Mouse (Mus musculus): ENCODE data around the gene Fbxl13. TPM values are rescaled to one million over a fixed set of nuclear protein-coding genes. Genes with fewer than 3 reads are reported as not detected.

The Fbxl13 gene
- polyA plus RNA-seq, 1 experiment from 2014 or later, result 0.32 TPM

DNA sequence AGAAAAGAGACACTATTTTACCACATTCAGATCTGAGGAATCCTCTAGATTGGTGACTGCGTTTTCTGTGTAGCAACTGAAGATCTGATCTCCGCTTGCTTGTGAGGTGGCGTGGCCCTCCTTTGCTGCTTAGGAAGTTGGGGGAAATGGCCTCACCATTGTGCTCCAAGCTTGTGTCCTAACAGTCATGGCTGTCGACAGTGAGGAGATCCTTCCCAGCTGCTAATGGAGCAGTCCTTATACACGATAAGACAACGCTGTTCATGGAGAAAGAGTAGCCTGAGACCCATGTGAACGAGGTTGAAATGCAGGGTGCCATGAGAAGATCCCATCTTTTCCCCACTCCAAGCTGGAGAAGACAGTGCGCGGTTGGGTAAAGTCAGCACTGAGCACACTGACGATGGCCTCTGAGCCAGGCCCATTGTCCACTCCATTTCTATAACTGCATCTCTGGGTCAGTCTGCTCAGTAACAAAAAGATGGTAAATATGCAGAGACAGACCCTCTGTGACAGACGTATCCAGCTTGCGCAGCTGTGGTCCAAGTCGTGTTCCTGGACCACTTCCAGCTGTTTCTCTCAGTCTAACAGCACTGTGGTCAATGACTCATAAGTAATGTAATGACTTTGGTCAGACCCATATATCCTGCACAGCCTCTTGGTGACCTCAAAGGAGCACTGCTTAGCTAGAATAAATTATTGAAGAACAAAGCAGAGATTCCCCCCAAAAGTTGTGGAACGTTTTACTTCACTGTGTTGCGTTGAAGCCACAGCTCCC, 117.2 kb downstream of the Fbxl13 start:
- Histone ChIP-seq H3K27me3 (no peaks in the 10 kb centered on the region), H3K4me2 (no peak overlapping the region), H3K9ac (no peak overlapping the region), H3K4me3 (replicated peaks) (no peak overlapping the region), H3K9me3 (no peaks in the 10 kb centered on the region), H3K27ac (no peak overlapping the region), H3K4me1 (peaks cover 7% of the 10 kb centered on the region; the same call in 1 of the 2 replicates), H3K36me3 (replicated peaks) (no peaks in the 10 kb centered on the region)
- 93% methylated on average over 15 of the region's 15 CpGs for WGBS
- ATAC-seq (ENCODE audit: low FRiP score), result no peak

- Histone ChIP-seq H3K36me3 (replicated peaks) (no peaks in the 10 kb centered on the region), H3K9ac (no peak overlapping the region), H3K4me3 (replicated peaks) (no peak overlapping the region), H3K27ac (no peak overlapping the region), H3K27me3 (no peaks in the 10 kb centered on the region), H3K4me2 (no peak overlapping the region), H3K9me3 (no peaks in the 10 kb centered on the region), H3K4me1 (peaks cover 7% of the 10 kb centered on the region; the same call in 1 of the 2 replicates)
- 81% methylated on average over 4 of the region's 4 CpGs for WGBS
- no peak for ATAC-seq (ENCODE audit: low FRiP score)
These were observed 117.9 kb downstream of the Fbxl13 start for GRCm38 (mm10) chr5:21527488-21527911.

DNA sequence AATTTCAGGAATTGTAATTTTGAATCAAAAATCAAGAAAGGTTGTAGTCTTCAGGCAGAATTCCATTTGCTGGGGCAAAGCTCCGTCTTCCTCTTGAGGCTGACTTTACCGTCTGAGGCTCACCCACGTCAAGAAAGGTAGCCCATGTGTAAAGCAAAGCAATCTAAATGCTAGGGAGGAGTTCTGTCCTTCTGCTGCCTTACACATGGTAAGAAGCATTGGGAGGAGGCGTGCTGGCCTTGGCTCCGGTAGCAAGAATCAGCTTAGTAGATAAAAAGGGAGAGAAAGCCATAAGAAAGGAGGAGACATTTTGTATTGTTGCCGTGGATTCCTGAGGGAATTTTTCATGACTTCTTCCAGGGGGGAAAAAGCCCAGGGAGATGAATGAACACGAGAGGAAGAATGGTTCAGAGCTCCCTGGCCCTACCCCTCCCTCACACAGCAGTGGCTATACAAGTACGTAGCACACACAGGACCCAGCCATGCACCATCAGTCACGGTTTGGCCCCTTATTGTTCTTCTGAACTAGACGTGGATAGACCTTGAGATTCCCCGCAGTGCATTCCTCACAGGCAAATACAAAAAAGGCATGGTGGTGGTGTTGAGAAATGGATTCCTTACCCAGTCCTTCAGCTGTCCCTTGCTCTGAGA, 118.5 kb downstream of the Fbxl13 start:
- Histone ChIP-seq H3K27ac (no peak overlapping the region), H3K27me3 (no peaks in the 10 kb centered on the region), H3K4me3 (replicated peaks) (no peak overlapping the region), H3K4me1 (peaks cover 7% of the 10 kb centered on the region; the same call in 1 of the 2 replicates), H3K9me3 (no peaks in the 10 kb centered on the region), H3K9ac (no peak overlapping the region), H3K36me3 (replicated peaks) (no peaks in the 10 kb centered on the region), H3K4me2 (no peak overlapping the region)
- WGBS, result 49% methylated on average over 11 of the region's 11 CpGs
- ATAC-seq (ENCODE audit: low FRiP score), result no peak

DNA sequence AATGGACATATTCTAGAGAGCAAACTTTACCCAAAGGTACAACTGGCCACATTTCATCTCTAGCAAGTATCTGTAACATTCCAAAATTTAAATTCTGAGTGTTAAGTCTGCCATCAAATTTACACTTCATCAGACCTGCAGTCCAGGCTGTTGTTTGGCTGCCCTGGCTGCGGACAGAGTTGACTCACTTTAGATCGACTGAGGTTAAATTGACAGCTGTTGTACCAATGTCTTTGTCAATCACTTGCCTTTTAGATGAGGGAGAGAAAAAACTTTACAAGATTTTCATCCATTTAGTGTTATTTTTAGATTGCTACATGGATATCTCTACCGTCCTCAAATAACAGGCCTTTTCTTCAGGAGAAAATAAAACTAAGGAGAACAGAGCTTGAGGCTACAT, 126.3 kb downstream of the Fbxl13 start:
- no peak overlapping the region for H3K27ac ChIP-seq
- H3K4me2 ChIP-seq, result no peak overlapping the region
- H3K27me3 ChIP-seq, result no peaks in the 10 kb centered on the region
- H3K9ac ChIP-seq, result no peak overlapping the region
- no peak for ATAC-seq (ENCODE audit: low FRiP score)
- no peaks in the 10 kb centered on the region for H3K36me3 ChIP-seq (replicated peaks)
- no peak overlapping the region for H3K4me3 ChIP-seq (replicated peaks)
- WGBS, result 86% methylated on average over 3 of the region's 3 CpGs
- H3K9me3 ChIP-seq, result no peaks in the 10 kb centered on the region
- H3K4me1 ChIP-seq, result no peaks in the 10 kb centered on the region

DNA sequence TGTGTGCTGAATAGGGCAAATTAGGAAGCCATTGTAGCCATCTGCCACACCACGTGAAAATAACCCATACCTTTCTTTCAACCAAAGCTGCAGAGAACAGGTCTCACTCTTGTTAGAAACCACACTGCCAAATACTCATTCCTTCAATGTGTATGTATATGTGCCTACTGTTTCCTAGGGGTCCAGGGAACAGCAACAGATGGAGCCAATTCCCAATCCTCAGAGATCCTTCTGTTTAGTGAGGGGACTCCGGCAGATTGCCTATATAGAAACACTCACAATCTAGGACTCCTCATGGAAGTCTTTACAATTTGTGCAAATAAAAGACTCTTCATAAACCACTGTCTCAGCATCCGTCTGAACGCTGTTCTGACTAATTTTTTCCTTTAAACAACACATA, 127.2 kb downstream of the Fbxl13 start:
- 70% methylated on average over 4 of the region's 4 CpGs for WGBS
- Histone ChIP-seq H3K9ac (no peak overlapping the region), H3K27ac (no peak overlapping the region), H3K9me3 (no peaks in the 10 kb centered on the region), H3K4me3 (replicated peaks) (no peak overlapping the region), H3K4me2 (no peak overlapping the region), H3K36me3 (replicated peaks) (no peaks in the 10 kb centered on the region), H3K27me3 (no peaks in the 10 kb centered on the region), H3K4me1 (no peaks in the 10 kb centered on the region)
- no peak for ATAC-seq (ENCODE audit: low FRiP score)

DNA sequence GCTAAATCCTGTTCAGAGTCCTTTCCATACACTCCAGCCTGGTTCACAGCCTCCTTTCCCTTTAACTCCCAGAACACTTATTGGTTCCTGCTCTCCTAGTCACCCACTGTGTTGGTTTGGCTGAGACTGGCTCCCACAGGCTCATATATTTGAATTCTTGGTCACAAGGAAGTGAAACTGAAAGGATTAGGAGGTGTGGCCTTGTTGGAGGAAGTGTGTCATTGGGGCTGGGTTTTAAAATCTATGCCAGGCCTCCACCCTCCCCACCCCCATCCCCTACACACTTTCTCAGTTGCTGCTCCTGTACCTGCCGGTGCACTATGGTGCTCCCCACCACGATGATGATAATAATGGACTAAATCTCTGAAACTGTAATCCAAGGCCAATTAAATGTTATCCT, 127.9 kb downstream of the Fbxl13 start:
- H3K27ac ChIP-seq, result no peak overlapping the region
- ATAC-seq (ENCODE audit: low FRiP score), result no peak
- H3K9ac ChIP-seq, result no peak overlapping the region
- no peaks in the 10 kb centered on the region for H3K9me3 ChIP-seq
- 87% methylated on average over 2 of the region's 2 CpGs for WGBS
- no peak overlapping the region for H3K4me3 ChIP-seq (replicated peaks)
- no peaks in the 10 kb centered on the region for H3K27me3 ChIP-seq
- H3K4me1 ChIP-seq, result no peaks in the 10 kb centered on the region
- no peak overlapping the region for H3K4me2 ChIP-seq
- H3K36me3 ChIP-seq (replicated peaks), result no peaks in the 10 kb centered on the region

GRCm38 (mm10) chr5:21513363-21513762, 132.1 kb downstream of the Fbxl13 start:
- Histone ChIP-seq H3K4me3 (replicated peaks) (no peak overlapping the region), H3K27me3 (no peaks in the 10 kb centered on the region), H3K4me2 (no peak overlapping the region), H3K9me3 (no peaks in the 10 kb centered on the region), H3K27ac (no peak overlapping the region), H3K9ac (no peak overlapping the region), H3K4me1 (no peaks in the 10 kb centered on the region), H3K36me3 (replicated peaks) (no peaks in the 10 kb centered on the region)
- ATAC-seq (ENCODE audit: low FRiP score), result no peak
- WGBS, result 73% methylated on average over 10 of the region's 10 CpGs

- no peaks in the 10 kb centered on the region for H3K27me3 ChIP-seq
These were observed 135.6 kb downstream of the Fbxl13 start for GRCm38 (mm10) chr5:21509801-21510200.

GRCm38 (mm10) chr5:21506887-21507286, 138.5 kb downstream of the Fbxl13 start:
- Histone ChIP-seq H3K4me1 (no peaks in the 10 kb centered on the region), H3K9me3 (no peaks in the 10 kb centered on the region), H3K4me3 (replicated peaks) (no peak overlapping the region), H3K4me2 (no peak overlapping the region), H3K36me3 (replicated peaks) (no peaks in the 10 kb centered on the region), H3K9ac (no peak overlapping the region), H3K27me3 (no peaks in the 10 kb centered on the region), H3K27ac (no peak overlapping the region)
- no peak for ATAC-seq (ENCODE audit: low FRiP score)
- WGBS, result 74% methylated on average over 1 of the region's 1 CpGs

More at GRCm38 (mm10) chr5:21509801-21510200, 135.6 kb downstream of the Fbxl13 start:
- no peaks in the 10 kb centered on the region for H3K9me3 ChIP-seq
- H3K4me1 ChIP-seq, result no peaks in the 10 kb centered on the region
- H3K4me2 ChIP-seq, result no peak overlapping the region
- H3K27ac ChIP-seq, result no peak overlapping the region
- H3K36me3 ChIP-seq (replicated peaks), result no peaks in the 10 kb centered on the region
- WGBS, result 79% methylated on average over 4 of the region's 4 CpGs
- H3K4me3 ChIP-seq (replicated peaks), result no peak overlapping the region
- no peak for ATAC-seq (ENCODE audit: low FRiP score)
- H3K9ac ChIP-seq, result no peak overlapping the region

- 92% methylated on average over 8 of the region's 8 CpGs for WGBS
- H3K9me3 ChIP-seq, result no peaks in the 10 kb centered on the region
- ATAC-seq (ENCODE audit: low FRiP score), result no peak
These were observed 140.3 kb downstream of the Fbxl13 start for GRCm38 (mm10) chr5:21505159-21505558.

GRCm38 (mm10) chr5:21502936-21503610, 142.4 kb downstream of the Fbxl13 start:
- no peaks in the 10 kb centered on the region for H3K27me3 ChIP-seq
- no peaks in the 10 kb centered on the region for H3K36me3 ChIP-seq (replicated peaks)
- no peak for ATAC-seq (ENCODE audit: low FRiP score)
- H3K4me1 ChIP-seq, result no peaks in the 10 kb centered on the region
- no peak overlapping the region for H3K4me2 ChIP-seq
- H3K9me3 ChIP-seq, result no peaks in the 10 kb centered on the region
- WGBS, result 89% methylated on average over 13 of the region's 13 CpGs
- no peak overlapping the region for H3K4me3 ChIP-seq (replicated peaks)
- H3K9ac ChIP-seq, result no peak overlapping the region
- H3K27ac ChIP-seq, result no peak overlapping the region

More at GRCm38 (mm10) chr5:21505159-21505558, 140.3 kb downstream of the Fbxl13 start:
- Histone ChIP-seq H3K27me3 (no peaks in the 10 kb centered on the region), H3K27ac (no peak overlapping the region), H3K4me1 (no peaks in the 10 kb centered on the region), H3K36me3 (replicated peaks) (no peaks in the 10 kb centered on the region), H3K4me3 (replicated peaks) (no peak overlapping the region), H3K9ac (no peak overlapping the region), H3K4me2 (no peak overlapping the region)

GRCm38 (mm10) chr5:21500941-21501340, 144.5 kb downstream of the Fbxl13 start:
- Histone ChIP-seq H3K4me2 (no peak overlapping the region), H3K9ac (no peak overlapping the region), H3K4me3 (replicated peaks) (no peak overlapping the region), H3K27me3 (no peaks in the 10 kb centered on the region), H3K27ac (no peak overlapping the region), H3K9me3 (no peaks in the 10 kb centered on the region), H3K36me3 (replicated peaks) (no peaks in the 10 kb centered on the region), H3K4me1 (no peaks in the 10 kb centered on the region)
- no peak for ATAC-seq (ENCODE audit: low FRiP score)
- 81% methylated on average over 2 of the region's 2 CpGs for WGBS
